Mouse (Mus musculus) CH12.LX (cell line): ENCODE data around the gene Aimp2. TPM values are rescaled to one million over a fixed set of nuclear protein-coding genes. Genes with fewer than 3 reads are reported as not detected.

ENCODE experiments used
- DNase-seq: peaks from one replicate; pipeline ENCODE4 v3.0.0-alpha.2; 2013; ENCODE audit errors: extremely low read depth
- H3K27ac ChIP-seq: 2 replicates; pipeline ENCODE4 v1.5.1; 2012; ENCODE audit warnings: low read depth, mild to moderate bottlenecking, control low read depth, moderate library complexity; ENCODE audit not compliant: insufficient read depth
- H3K27me3 ChIP-seq: replicated peaks from 2 replicates; pipeline ENCODE3; 2012; ENCODE audit warnings: inconsistent platforms
- H3K36me3 ChIP-seq, 2 experiments: replicated peaks in 1 of 2; 2 replicates each; pipeline versions ENCODE3 to v1.6.1; 2012; ENCODE audit warnings: inconsistent platforms in 1 of 2, low read length in 1 of 2, mild to moderate bottlenecking in 1 of 2, mixed read lengths in 1 of 2, moderate library complexity in 1 of 2; ENCODE audit not compliant: control insufficient read depth in 1 of 2, insufficient read depth in 1 of 2
- H3K4me1 ChIP-seq, 2 experiments: 2 replicates each; pipeline ENCODE4 v1.6.1; 2012; ENCODE audit warnings: inconsistent platforms in 1 of 2, moderate library complexity in 1 of 2; ENCODE audit not compliant: insufficient read depth in 2 of 2, control insufficient read depth in 1 of 2
- H3K4me2 ChIP-seq: 2 replicates; pipeline ENCODE4 v1.6.1; 2012; ENCODE audit warnings: low read depth, mild to moderate bottlenecking, control low read depth; ENCODE audit not compliant: poor library complexity, insufficient read depth, severe bottlenecking
- H3K4me3 ChIP-seq, 3 experiments: fragments of 150-350 bp in 1 of 3; sonication (generic) in 1 of 3; replicated peaks in 1 of 3; 2 replicates each; pipeline versions ENCODE3 to v1.5.1; 2011 to 2012; ENCODE audit warnings: low read depth in 2 of 3, low read length in 2 of 3, mild to moderate bottlenecking in 2 of 3, moderate library complexity in 2 of 3, control low read depth in 1 of 3, improper control_type of control experiment in 1 of 3, inconsistent platforms in 1 of 3, mixed read lengths in 1 of 3; ENCODE audit not compliant: poor library complexity in 1 of 3
- H3K79me2 ChIP-seq: replicated peaks from 2 replicates; pipeline ENCODE4 v1.6.1; 2012; ENCODE audit warnings: mild to moderate bottlenecking, moderate library complexity; ENCODE audit not compliant: control insufficient read depth, poor library complexity, insufficient read depth, severe bottlenecking; ENCODE audit errors: extremely low read depth
- H3K9ac ChIP-seq: 2 replicates; pipeline ENCODE4 v1.6.1; 2012; ENCODE audit warnings: low read depth, mild to moderate bottlenecking, control low read depth, moderate library complexity; ENCODE audit not compliant: insufficient read depth
- H3K9me3 ChIP-seq: replicated peaks from 2 replicates; pipeline ENCODE3; 2012; ENCODE audit warnings: low read length, inconsistent platforms, mixed read lengths
- CHD1 ChIP-seq: IDR thresholded peaks from 2 replicates; pipeline ENCODE4 v1.6.1; 2012; ENCODE audit warnings: low read depth, low read length, improper control_type of control experiment, inconsistent platforms
- CHD2 ChIP-seq: IDR thresholded peaks from 2 replicates; pipeline ENCODE4 v1.6.1; 2011; ENCODE audit warnings: low read length, improper control_type of control experiment
- E2F4 ChIP-seq: IDR thresholded peaks from 2 replicates; pipeline ENCODE4 v1.6.1; 2011; ENCODE audit warnings: low read depth, low read length, improper control_type of control experiment; ENCODE audit not compliant: insufficient replicate concordance
- ELF1 ChIP-seq: IDR thresholded peaks from 2 replicates; pipeline ENCODE4 v1.6.1; 2014; ENCODE audit warnings: low read depth, mild to moderate bottlenecking, inconsistent platforms, low read length, improper control_type of control experiment
- EP300 ChIP-seq: IDR thresholded peaks from 2 replicates; pipeline ENCODE4 v1.6.1; 2011; ENCODE audit warnings: low read length, improper control_type of control experiment
- ETS1 ChIP-seq: conservative IDR thresholded peaks from 2 replicates; pipeline ENCODE4 v1.6.1; 2012; ENCODE audit warnings: low read depth, mild to moderate bottlenecking, inconsistent platforms, low read length, improper control_type of control experiment, moderate library complexity
- GABPA ChIP-seq: IDR thresholded peaks from 2 replicates; pipeline ENCODE4 v1.6.1; 2012; ENCODE audit warnings: low read depth, low read length, improper control_type of control experiment, inconsistent platforms; ENCODE audit not compliant: insufficient replicate concordance
- HCFC1 ChIP-seq: IDR thresholded peaks from 2 replicates; pipeline ENCODE4 v1.6.1; 2012; ENCODE audit warnings: low read depth, mild to moderate bottlenecking, inconsistent platforms, low read length, improper control_type of control experiment
- IRF4 ChIP-seq: IDR thresholded peaks from 2 replicates; pipeline ENCODE4 v1.6.1; 2014; ENCODE audit warnings: low read depth, mild to moderate bottlenecking, inconsistent platforms, low read length, improper control_type of control experiment
- JUND ChIP-seq: conservative IDR thresholded peaks from 2 replicates; pipeline ENCODE4 v1.6.1; 2011; ENCODE audit warnings: low read depth, low read length, improper control_type of control experiment
- MAX ChIP-seq: IDR thresholded peaks from 2 replicates; pipeline ENCODE4 v1.6.1; 2011; ENCODE audit warnings: low read length, improper control_type of control experiment
- MAZ ChIP-seq: IDR thresholded peaks from 2 replicates; pipeline ENCODE4 v1.6.1; 2012; ENCODE audit warnings: low read depth, mild to moderate bottlenecking, inconsistent platforms, low read length, improper control_type of control experiment, moderate library complexity
- MXI1 ChIP-seq: IDR thresholded peaks from 2 replicates; pipeline ENCODE4 v1.6.1; 2011; ENCODE audit warnings: mild to moderate bottlenecking, low read depth, low read length, improper control_type of control experiment
- NELFE ChIP-seq: IDR thresholded peaks from 2 replicates; pipeline ENCODE4 v1.6.1; 2011; ENCODE audit warnings: low read depth, low read length, improper control_type of control experiment
- NRF1 ChIP-seq: IDR thresholded peaks from 2 replicates; pipeline ENCODE4 v1.6.1; 2014; ENCODE audit warnings: low read depth, mild to moderate bottlenecking, inconsistent platforms, low read length, improper control_type of control experiment, moderate library complexity
- PAX5 ChIP-seq: IDR thresholded peaks from 2 replicates; pipeline ENCODE4 v1.6.1; 2012; ENCODE audit warnings: low read length, inconsistent platforms, mixed read lengths
- POLR2A ChIP-seq: IDR thresholded peaks from 2 replicates; pipeline ENCODE4 v1.6.1; 2011; ENCODE audit warnings: low read depth, mild to moderate bottlenecking, improper control_type of control experiment, low read length
- POLR2AphosphoS2 ChIP-seq: IDR thresholded peaks from 2 replicates; pipeline ENCODE4 v1.6.1; 2011; ENCODE audit warnings: low read depth, low read length, improper control_type of control experiment
- RCOR1 ChIP-seq: conservative IDR thresholded peaks from 2 replicates; pipeline ENCODE4 v1.6.1; 2012; ENCODE audit warnings: low read depth, mild to moderate bottlenecking, inconsistent platforms, low read length, improper control_type of control experiment
- SIN3A ChIP-seq: IDR thresholded peaks from 2 replicates; pipeline ENCODE4 v1.6.1; 2012; ENCODE audit warnings: low read length, improper control_type of control experiment, inconsistent platforms
- USF1 ChIP-seq: IDR thresholded peaks from 2 replicates; pipeline ENCODE4 v1.6.1; 2014; ENCODE audit warnings: low read depth, mild to moderate bottlenecking, inconsistent platforms, low read length, improper control_type of control experiment
- USF2 ChIP-seq: conservative IDR thresholded peaks from 2 replicates; pipeline ENCODE4 v1.6.1; 2011; ENCODE audit warnings: low read depth, low read length, improper control_type of control experiment
- ZC3H11A ChIP-seq: IDR thresholded peaks from 2 replicates; pipeline ENCODE4 v1.6.1; 2012; ENCODE audit warnings: low read depth, mild to moderate bottlenecking, inconsistent platforms, low read length, improper control_type of control experiment
- ZKSCAN1 ChIP-seq: IDR thresholded peaks from 2 replicates; pipeline ENCODE4 v1.6.1; 2012; ENCODE audit warnings: low read depth, inconsistent platforms, low read length, improper control_type of control experiment, borderline replicate concordance
- dilution Hi-C: fragments of 300-500 bp; cut with MboI; formaldehyde crosslinking; loops from 2 replicates; pipeline ENCODE4 v1.14.3; 2020; ENCODE audit warnings: low sequenced_read_pairs; ENCODE audit not compliant: extremely low pct_unique_long_range_greater_than_20kb, extremely low pct_ligation_motif_present
- in situ Hi-C: fragments of 300-500 bp; cut with MboI; formaldehyde crosslinking; loops from 3 replicates; pipeline ENCODE4 v1.14.3; 2019; ENCODE audit warnings: low sequenced_read_pairs, low pct_ligation_motif_present, low pct_unique_long_range_greater_than_20kb, mixed read lengths
- polyA plus RNA-seq: library from polyadenylated mRNA; unstranded; fragments of >175 nt; gene quantifications from 2 replicates; pipeline ENCODE4 v1.2.1, GENCODE M21; 2012; ENCODE audit warnings: low read depth; ENCODE audit not compliant: insufficient read length
- total RNA-seq, 2 experiments: library from RNA; depleted of rRNA; stranded (reverse); fragments of 300-350 nt in 1 of 2; fragments of >200 nt in 1 of 2; gene quantifications; 2 replicates each; pipeline ENCODE4 v1.2.3; 2012 to 2014

Aimp2 gene
- total and polyA plus RNA-seq, 3 experiments, result 110 to 154 (median 111) TPM

DNA sequence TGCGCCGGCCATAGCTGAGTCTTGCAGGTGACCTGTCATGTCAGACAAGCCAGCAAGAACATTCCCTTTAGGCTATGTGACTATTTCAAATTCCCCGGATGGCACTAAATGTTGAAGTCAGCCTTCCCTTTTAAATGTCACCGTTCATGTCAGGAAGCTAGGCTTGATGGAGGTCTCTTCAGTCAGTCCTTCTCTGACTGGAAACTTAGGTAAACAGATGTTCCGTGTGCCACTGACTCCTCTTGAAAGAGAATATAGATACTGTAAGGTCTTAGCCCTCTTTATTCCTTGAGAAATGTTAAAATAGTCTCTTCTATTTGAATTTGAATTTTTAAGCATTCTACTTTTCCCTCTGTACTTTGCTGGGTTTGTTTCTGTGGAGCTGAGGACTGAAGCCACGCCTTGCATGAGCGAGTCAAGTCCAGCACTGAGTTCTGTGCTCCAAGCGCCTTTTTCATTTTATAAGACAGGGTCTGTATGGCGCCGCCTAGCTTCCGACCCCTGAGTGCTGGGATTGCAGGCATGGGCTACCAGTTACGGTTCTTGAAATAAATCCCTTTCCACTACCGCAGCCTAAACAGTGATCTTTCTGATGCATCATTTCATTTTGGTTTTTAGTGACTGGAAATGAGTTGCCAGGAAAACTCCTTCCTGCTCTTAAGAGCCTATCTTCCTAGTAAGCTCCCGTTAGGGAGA, 11.9 kb downstream of the Aimp2 start, which contains the start of gene Ankrd61:
Gene Ankrd61, minus strand, starts transcription at position 51 of the 696 bp plus-strand sequence.
- no peaks in the 10 kb centered on the region for H3K79me2 ChIP-seq
- TF ChIP-seq E2F4 (no peak), CHD2 (no peak), POLR2A (no peak), USF1 (no peak), SIN3A (no peak), IRF4 (no peak), MXI1 (no peak), ZKSCAN1 (no peak), POLR2AphosphoS2 (no peak), USF2 (no peak), NELFE (no peak), ELF1 (no peak), HCFC1 (no peak), NRF1 (no peak), JUND (no peak)
- TF ChIP-seq, all 38 proteins: peak for 0
- Histone ChIP-seq H3K4me2 (no peak within 1 kb of the TSS), H3K4me3 (no peak within 1 kb of the TSS), H3K27me3 (no peaks in the 10 kb centered on the region), H3K27ac (no peak within 1 kb of the TSS), H3K9ac (no peak within 1 kb of the TSS), H3K4me1 (no peaks in the 10 kb centered on the region), H3K36me3 (peaks cover 51 to 90% of the 10 kb centered on the region in 2 experiments), H3K9me3 (no peaks in the 10 kb centered on the region)
- dilution Hi-C loops (no loop called here), in situ Hi-C loops (no loop called here)
- no peak for DNase-seq

DNA sequence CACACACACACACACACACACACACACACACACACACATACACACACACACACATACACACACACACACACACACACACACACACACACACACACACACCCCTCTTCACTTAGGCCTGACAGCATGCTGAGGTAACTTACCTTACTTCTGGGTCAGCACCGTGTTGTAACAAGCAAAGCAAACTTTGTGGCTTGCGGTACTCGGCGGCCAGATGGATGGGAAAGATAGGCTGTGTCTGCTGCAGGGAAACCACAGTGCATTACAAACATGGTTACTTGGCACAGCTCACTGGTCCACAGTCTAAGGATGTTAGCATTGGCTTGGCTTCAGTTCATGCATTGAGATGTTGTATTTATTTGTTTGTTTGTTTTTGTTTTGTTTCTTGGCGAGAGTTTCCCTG, 16.3 kb downstream of the Aimp2 start:
- Histone ChIP-seq H3K4me2 (no peak overlapping the region), H3K4me3 (no peak overlapping the region), H3K27ac (no peak overlapping the region), H3K27me3 (no peaks in the 10 kb centered on the region), H3K79me2 (no peaks in the 10 kb centered on the region), H3K9me3 (no peaks in the 10 kb centered on the region), H3K4me1 (no peaks in the 10 kb centered on the region), H3K9ac (no peak overlapping the region), H3K36me3 (peaks cover 40 to 88% of the 10 kb centered on the region in 2 experiments)
- DNase-seq, result no peak
- in situ Hi-C loops (no loop called here), dilution Hi-C loops (no loop called here)
- TF ChIP-seq EP300 (no peak), ZKSCAN1 (no peak), MAZ (no peak), SIN3A (no peak), ZC3H11A (no peak), E2F4 (no peak), CHD1 (no peak), POLR2A (no peak), MAX (no peak), PAX5 (no peak), RCOR1 (no peak), HCFC1 (no peak), ETS1 (no peak), GABPA (no peak)
